Mouse (Mus musculus) left cerebral cortex, postnatal 14 days (tissue): Measurements from ENCODE around the gene Pcbp3. TPM values are rescaled to one million over a fixed set of nuclear protein-coding genes. Genes with fewer than 3 reads are reported as not detected.
A peak's percentile ranks its signal among the peaks of the same experiment; 100 is the strongest.
"Not testable (repeated sequence)": the region's sequence is repeated elsewhere in the genome, so short reads cannot be mapped to it uniquely, and the experiment has no call there.

Experiments used
- DNase-seq, 2 experiments: peaks; one replicate each; pipeline ENCODE4 v3.0.0; 2021 to 2022; ENCODE audit warnings: low spot score in 2 of 2, mixed read lengths in 1 of 2
- intact Hi-C: fragments of 180-260 bp; cut with DNase I; formaldehyde crosslinking; loops from one replicate; pipeline ENCODE4 v1.15.1; 2025
- long read RNA-seq, 2 experiments: library from polyadenylated mRNA; stranded (forward); transcript quantifications; one replicate each; pipeline ENCODE4 v2.0.0; 2021
- total RNA-seq, 2 experiments: library from RNA; stranded (reverse); gene quantifications; 2 replicates each; pipeline ENCODE4 v1.2.3; 2021

Gene Pcbp3
- 10 to 100 TPM; 63.0 to 69.9 TPM for total RNA-seq
- long read RNA-seq, experiment 1, transcript Pcbp3-201 (16 exons, 2,013 nt) = major isoform, 18 of 79 reads
- long read RNA-seq, experiment 1, partial matches to known transcripts = 12 of 79 reads
- long read RNA-seq, experiment 1, other reads (novel, unspliced or antisense) = 49 of 79 reads
- long read RNA-seq, experiment 2, transcript Pcbp3-201 (16 exons, 2,013 nt) = major isoform, 13 of 70 reads
- long read RNA-seq, experiment 2, partial matches to known transcripts = 8 of 70 reads
- long read RNA-seq, experiment 2, other reads (novel, unspliced or antisense) = 49 of 70 reads

DNA sequence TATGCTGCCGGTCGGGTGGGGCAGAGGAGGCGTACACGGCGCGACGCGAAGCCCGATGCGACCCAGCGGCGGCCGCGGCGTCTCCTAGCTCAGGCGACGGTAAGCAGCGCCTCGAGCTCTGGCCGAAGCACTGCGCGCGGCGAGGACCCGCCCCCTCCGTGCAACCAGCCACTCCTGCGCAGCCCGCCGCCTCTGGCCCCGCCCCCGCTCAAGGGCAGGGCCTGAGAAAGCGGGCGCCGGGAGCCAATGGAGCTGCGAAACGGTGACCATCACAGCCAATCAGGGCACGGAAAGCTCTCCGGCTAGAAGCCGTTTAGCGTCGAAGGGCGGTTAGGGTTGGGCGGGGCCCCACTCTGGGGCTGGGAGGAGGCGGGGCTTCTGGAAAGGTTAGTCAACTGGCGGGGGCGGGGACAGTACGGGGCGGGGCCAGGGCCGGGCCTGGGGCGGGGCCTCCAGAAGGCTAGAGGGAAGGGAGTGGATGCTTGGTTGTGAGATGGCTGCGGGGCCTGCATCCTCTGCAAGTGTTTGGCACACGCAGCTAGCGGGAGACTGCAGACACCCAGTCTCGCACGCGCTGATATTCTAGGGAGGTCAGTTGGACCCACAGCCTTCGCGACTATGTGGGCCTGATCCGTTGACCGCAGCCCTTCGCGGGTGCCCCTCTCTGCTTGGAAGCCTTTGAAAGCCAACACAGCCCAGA is at the start of gene Pcbp3:
Gene Pcbp3, minus strand, starts transcription at position 98 of the 700 bp plus-strand sequence.
- intact Hi-C loops = no loop called here
- peak; percentile 98 to 99 for DNase-seq

DNA sequence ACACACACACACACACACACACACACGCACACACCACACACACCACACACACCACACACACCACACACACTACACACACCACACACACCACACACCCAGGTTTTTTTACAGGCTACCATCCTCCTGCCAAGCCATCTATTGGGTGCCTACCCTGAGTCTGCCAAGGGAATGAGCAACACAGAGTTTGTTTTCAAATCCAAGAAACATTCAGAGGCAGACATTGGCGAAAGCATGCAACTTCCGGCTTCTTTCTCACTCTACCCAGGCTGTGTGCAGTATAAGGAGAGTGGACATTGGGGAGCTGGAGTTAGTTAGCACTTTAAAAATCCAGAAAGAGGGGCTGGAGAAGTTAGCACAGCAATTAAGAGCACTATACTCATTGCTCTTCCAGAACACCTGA is 47.0 kb upstream of the Pcbp3 start:
- intact Hi-C loops = no loop called here
- no peak for DNase-seq

DNA sequence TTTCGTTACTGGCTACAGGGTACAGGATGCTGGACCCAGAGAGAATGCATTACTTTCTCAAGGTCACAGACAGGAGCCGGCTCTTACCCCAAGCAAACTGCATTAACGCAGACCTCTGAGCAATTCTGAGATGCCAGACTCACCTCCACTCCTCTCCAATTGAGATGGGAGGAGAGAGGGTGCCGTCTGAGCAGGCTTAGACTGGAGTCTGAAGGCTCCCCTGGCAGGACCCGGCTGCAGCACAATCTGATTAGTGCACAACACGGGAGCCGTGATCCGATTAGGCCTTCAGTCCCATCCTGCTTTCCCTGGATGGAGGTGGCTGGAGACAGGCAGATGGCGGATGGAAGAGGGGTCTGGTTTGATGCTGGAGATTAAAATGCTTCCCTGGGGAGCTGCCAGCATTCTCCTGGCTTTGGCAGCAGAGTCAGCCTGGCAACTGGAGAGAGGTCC is 46.4 kb upstream of the Pcbp3 start:
- peak in 1 of 2 experiments; percentile 41 for DNase-seq

DNA sequence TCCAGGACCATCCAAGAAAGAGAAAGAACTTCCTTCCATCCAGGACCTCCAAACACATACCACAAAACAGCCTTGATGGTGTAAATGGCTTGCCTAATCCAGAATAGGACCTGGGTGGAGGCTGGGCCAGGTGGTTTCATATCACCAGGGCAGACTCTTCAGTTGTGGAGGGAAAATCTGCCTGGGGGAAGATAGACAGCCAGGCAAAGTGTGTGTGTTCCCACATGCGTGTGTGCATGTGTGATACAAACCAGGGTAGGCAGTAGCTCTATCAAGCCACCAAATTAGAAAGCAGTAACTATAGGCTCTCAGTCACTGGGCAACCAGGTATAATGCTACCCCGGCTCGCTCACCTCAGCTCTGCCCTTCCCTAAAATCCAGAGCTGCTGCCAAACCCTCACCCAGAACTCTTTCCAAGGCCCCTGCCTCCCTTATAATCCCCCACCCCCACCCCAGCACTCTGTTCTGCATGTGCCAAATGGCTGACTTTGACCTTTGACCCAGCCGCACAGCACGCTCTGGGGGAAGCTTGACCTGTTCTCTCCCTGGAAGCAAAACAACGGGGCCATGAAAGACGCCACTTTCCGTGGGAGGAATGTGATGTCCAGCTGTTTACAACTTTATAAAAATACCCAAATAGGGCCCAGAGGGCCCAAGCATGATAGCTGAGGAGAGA is 45.9 kb upstream of the Pcbp3 start:
- no peak for DNase-seq
- intact Hi-C loops = no loop called here

More for the DNA sequence above, 46.4 kb upstream of the Pcbp3 start:
- intact Hi-C loops = no loop called here

DNA sequence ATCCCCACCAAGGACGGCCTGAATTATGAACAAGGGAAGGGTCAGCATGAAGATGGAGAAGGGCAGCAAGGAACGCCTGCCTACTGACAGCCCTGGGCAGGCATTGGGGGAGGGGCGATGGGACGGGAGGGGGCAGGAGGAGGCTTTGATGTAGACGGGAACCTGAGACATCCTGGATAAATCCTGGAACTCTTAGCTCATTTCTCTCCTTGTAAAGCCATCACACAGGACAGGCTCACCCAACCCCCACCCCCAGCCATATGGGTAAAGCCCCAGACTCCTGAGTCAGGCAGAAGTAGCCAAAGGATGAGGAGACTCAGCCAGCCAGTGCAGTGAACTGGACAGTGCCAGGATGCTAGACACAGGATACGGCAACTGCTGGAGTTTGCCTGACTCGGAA is 43.2 kb upstream of the Pcbp3 start:
- intact Hi-C loops = no loop called here
- DNase-seq = no peak

DNA sequence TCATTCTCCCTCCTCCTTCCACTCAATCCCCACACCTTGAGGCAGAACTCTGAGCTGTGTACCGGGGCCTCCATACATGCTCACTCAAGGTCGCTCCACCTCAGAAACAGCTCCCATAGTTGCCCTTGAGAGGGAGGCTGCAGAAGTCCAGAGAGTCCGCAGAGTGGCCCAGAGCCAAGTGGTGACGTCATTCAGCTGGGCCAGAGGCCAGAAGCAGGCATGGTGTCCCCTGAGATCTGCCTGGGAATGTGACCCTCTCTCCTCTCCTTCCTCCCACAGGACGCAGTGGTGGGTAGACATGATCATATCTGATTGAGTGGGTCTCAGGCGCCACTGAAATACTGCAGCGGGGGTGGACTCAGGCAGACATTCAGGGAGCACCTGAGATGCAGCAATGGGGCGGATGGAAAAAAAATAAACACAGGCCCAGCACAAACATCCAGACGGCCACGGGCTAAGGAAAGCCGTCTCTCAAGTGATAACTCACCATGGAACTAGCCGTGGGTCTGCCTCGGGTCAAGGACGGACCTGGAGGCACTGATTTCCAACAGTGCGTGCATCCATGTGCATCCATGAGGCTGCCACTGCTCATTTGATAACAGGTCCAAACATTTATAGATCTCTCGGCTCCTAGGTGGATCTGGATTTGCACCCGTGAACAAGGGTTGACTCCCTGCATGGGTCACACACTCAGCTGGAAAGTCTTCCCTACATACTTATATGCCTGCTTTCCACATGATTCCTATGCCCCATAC is 36.2 kb upstream of the Pcbp3 start:
- DNase-seq = no peak
- intact Hi-C loops = no loop called here

DNA sequence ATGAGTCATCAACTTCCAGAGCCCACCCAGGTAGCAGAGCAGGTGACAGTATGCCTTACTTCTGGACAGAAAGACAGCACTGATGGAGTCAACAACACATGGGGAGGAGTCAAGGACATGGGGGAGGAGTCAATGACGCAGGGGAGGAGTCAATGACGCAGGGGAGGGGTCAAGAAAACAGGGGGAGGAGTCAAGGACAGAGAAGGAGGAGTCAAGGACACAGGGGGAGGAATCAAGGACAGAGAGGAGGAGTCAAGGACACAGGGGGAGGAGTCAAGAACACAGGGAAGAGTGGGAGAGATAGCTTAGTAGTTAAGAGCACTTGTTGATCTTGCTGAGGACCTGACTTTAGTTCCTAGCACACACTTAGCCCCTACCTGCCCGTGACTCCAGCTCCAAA is 30.8 kb upstream of the Pcbp3 start:
- no peak for DNase-seq
- intact Hi-C loops = no loop called here

DNA sequence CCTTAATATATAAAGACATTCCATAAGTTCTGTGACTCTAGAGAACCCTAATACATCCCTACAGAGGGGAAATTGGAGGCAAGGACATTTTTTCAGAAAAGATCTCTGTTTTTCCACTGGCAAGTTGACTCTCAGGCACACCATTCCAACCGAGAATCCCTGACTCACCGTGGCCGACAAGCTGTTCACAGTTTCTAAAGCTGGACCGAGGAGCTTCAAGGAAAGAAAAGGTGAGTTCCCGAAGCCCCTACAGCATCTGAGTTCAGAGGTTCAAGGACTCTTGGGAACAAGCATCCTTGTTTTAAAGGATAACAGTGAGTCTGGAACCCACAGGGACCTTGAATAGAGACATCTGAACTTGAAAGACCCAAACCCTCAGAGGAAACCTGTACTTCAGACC is 26.9 kb upstream of the Pcbp3 start:
- intact Hi-C loops = no loop called here

DNA sequence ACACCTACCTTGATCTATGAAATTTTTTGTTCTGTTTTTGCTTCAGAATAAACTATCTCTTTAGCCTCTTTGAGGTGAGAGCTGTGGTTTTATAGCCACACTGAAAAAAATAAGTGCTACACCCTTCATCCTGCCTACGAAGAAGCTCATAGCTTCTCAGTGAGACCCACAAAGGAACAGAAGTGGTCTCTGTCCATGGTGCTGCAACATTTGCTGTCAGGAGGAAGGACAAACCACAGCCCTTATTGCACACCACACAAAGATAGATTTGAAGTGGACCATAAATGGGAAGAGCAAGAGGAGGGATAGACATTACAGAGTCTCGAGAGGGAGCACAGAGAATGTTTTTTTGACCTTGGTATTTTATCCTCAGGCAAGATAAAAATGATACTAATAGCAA is 16.4 kb upstream of the Pcbp3 start:
- intact Hi-C loops = no loop called here

More for the DNA sequence above, 26.9 kb upstream of the Pcbp3 start:
- DNase-seq = no peak

DNA sequence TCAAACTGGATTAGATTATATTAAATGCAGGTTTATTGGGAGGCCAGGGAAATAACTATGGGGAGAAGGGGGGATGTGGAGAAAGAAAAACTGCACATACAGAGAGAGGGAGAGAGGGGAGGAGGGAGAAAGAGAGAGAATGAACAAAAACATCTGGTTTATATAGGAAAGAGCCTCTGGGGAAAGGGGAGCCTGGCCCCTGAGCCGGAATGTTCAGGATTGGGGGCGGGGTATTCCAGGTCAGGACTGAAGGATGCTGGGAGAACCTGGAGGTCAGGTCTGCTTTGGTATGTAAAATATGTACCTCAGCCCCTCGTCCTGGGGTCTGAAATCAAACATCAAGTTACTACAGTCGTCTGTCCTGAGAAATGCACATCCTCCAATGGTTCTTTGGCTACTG is 15.0 kb upstream of the Pcbp3 start:
- DNase-seq = no peak
- intact Hi-C loops = no loop called here

More for the DNA sequence above, 16.4 kb upstream of the Pcbp3 start:
- no peak for DNase-seq

DNA sequence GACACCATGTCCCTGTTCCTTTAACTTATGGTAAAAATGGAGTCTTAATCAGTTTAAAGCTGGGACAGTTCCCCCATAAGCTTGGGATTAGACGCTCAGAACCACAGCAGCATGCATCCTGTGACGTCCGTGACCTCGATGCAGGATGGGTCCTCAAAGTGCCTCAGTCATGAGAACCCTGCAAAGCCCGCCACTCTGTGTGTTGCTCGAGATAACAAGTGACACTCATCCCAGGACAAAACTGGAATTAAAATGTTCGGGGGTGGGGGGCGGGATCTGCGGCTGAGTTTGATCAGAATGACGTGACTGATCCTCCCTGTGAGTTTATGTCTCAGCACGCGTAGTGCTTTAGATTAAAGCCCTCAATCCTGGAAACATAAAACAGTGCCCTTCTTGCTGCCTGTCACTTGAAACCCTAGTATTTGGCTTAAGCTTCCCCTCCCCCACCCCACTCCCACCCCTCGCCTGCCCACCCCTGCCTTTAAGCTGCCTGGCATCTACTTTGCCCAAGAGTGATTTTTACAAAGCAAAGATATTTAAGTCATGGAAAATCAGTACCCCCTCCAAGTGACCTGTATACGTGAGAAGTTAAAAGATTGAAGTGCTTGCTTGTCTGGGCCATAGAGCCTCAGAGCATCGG is 12.2 kb upstream of the Pcbp3 start:
- intact Hi-C loops = no loop called here

DNA sequence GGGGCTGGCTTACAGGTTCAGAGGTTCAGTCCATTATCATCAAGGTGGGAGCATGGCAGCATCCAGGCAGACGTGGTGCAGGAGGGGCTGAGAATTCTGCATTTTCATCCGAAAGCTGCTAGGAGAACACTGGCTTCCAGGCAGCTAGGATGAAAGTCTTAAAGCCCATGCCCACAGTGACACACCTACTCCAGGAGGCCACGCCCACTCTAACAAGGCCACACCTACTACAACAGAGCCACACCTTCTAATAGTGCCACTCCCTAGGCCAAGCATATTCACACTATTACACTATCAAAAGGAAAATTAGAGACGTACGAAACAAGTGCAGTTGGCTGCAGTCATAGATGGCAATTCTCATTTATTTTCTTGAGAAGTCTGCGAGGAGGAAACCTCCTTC is 10.6 kb upstream of the Pcbp3 start:
- intact Hi-C loops = not testable (repeated sequence)

More for the DNA sequence above, 12.2 kb upstream of the Pcbp3 start:
- DNase-seq = no peak

DNA sequence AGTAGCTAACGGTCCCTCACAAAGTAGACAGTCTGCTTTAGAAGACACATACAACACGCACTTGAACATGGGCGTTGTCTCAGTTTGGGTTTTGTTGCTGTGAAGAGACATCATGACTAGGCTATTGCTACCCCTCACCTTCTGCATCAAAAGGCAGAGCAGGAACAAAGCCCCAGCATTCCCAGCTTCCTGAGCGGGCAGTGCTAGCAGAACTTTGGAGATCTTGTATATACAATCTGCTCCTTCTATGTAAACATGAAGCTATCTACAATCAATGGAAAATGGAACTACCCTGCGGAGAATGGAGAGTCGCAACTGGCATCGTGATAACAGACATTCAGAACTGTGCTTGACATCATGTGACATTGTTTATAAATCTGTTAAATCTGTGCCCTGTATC is 9.3 kb upstream of the Pcbp3 start:
- intact Hi-C loops = no loop called here
- no peak for DNase-seq

More for the DNA sequence above, 10.6 kb upstream of the Pcbp3 start:
- not testable (repeated sequence) for DNase-seq

DNA sequence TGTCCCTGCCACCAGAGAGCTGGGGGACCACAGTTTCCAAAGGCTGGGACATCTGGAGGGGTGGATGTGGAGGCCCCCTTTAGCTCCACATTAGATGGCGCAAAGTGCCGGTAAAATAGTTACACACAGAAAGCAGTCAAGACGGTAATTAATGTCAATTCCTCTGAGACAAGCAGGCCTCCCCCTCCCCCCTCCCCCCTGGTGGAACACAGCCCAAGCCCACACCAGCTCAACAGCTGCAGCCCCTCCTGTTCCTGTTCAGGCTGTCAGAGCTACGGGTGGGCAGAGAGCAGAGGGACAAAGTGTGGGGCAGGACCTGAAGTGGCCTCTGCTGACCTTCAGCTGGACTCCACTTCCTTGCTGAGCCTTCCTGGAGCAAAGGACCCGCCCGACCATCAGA is 2.7 kb upstream of the Pcbp3 start:
- intact Hi-C loops = no loop called here
- no peak for DNase-seq

DNA sequence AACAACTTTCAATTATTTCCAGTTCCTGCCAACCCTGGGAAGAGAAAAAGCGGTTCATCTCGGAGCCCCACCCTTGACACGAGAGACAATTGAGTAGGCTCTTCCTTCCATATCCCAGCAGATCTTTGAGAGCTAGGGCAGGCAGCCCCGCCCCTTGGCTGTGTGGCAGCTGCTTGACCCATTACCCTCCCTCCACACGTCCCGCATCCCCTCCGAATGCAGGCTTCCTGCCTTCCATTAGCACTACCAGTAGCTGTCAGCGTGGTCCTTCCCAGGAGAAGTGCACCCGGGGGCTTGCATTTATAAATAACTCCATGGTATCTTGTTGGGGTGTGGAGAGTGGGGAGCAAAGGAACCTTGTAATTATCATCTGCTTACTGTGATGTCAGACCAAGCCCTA is 2.3 kb upstream of the Pcbp3 start:
- intact Hi-C loops = no loop called here
- no peak for DNase-seq

DNA sequence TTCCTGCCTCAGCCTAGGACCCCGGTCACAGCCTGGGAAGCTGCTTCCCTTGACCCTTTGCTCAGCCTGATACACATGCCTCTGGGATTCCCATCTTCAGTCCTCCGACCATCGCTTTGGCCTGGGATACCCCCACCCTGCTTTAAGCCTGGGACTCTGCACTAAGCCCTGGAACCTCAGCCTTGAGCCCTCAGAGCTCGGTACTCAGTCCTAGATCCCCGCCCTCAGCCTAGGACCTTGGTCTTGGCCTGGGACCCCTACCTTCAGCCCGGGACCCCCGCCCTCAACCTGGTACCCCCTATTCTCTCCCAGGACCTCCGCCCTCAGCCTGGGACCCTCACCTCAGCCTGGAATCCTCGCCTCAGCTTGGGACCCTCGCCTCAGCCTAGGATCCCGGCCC is 531 bp downstream of the Pcbp3 start:
- intact Hi-C loops = no loop called here
- DNase-seq = no peak

DNA sequence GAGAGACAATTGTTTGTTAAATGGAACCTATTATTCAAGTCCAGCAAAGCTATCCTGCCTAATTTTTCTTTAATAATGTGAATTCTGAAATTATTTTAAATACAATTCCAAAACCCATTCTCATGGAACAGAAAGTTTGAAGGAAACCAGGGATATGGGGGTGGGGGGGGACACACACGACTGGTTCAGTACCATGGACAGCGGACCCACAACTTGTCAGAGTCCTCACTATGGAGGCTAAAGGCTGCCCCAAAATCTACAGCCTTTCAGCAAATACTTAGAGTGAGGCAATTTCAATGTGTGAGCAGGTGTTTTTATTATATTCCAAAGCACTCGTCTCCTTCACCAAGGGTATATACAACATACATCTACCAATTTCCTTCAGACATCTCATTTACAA is 3.5 kb downstream of the Pcbp3 start:
- DNase-seq = no peak
- intact Hi-C loops = no loop called here

DNA sequence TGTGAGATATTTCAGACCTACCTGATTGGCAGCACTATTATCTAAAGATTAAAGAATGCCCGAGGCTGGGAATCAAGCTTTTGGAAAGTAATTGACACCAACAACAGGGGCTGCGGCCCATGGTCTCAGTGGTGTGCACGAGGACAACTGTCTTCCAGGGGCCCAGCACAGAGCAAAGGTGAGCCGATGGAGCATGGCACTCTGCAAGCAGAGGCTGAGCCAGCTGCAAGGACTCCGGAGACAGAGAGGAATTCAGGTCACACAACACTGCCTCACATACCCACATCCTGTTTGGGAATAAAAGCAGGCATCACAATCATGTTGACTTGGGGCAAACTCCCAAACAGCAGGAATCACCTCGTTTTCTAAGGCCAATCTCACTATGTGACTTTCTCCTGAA is 5.5 kb downstream of the Pcbp3 start:
- intact Hi-C loops = no loop called here
- no peak for DNase-seq

DNA sequence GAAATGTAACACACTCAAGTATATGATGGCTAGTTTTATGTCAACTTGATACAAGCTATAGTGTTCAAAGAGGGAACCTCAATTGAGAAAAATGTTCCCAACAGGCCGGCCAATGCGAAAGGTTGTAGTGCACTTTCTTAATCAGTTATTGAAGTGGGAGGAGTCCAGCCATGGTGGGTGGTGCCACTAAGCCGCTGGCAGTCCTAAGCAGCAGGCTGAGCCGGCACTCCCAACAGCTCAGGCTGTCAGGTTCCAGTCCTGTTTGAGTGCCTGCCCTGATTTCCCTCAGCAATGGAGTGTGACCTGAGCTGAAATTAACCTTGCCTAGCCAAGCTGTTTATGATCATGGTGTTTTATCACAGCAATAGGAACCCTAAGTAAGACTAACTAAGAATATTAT is 20.6 kb downstream of the Pcbp3 start:
- intact Hi-C loops = no loop called here
- DNase-seq = no peak
